Mouse (Mus musculus) MEL (cell line): ENCODE data around the gene Gm49394. TPM values are rescaled to one million over a fixed set of nuclear protein-coding genes. Genes with fewer than 3 reads are reported as not detected.

Experiments used
- DNase-seq: peaks from one replicate; pipeline ENCODE4 v3.0.0; 2011; ENCODE audit warnings: low read depth, low spot score
- H3K27ac ChIP-seq: 2 replicates; pipeline ENCODE4 v1.5.1; 2012; ENCODE audit warnings: low read depth, mild to moderate bottlenecking, control low read depth, low read length, moderate library complexity; ENCODE audit not compliant: control insufficient read depth
- H3K27me3 ChIP-seq, 2 experiments: fragments of 150-350 bp in 1 of 2; sonication (generic) in 1 of 2; 2 replicates each; pipeline ENCODE4 v1.6.1; 2012; ENCODE audit warnings: low read length in 2 of 2, mild to moderate bottlenecking in 2 of 2, improper control_type of control experiment in 1 of 2, moderate library complexity in 1 of 2; ENCODE audit not compliant: insufficient read depth in 2 of 2, control insufficient read depth in 1 of 2
- H3K36me3 ChIP-seq, 2 experiments: 2 replicates each; pipeline ENCODE4 v1.6.1; 2012 to 2014; ENCODE audit warnings: low read length in 2 of 2, improper control_type of control experiment in 1 of 2, inconsistent platforms in 1 of 2, mild to moderate bottlenecking in 1 of 2; ENCODE audit not compliant: insufficient read depth in 2 of 2, control insufficient read depth in 1 of 2
- H3K4me1 ChIP-seq, 2 experiments: fragments of 150-350 bp in 1 of 2; sonication (generic) in 1 of 2; 2 replicates each; pipeline ENCODE4 v1.6.1; 2012; ENCODE audit warnings: low read length in 2 of 2, improper control_type of control experiment in 1 of 2, mild to moderate bottlenecking in 1 of 2; ENCODE audit not compliant: insufficient read depth in 2 of 2, control insufficient read depth in 1 of 2
- H3K4me3 ChIP-seq, 2 experiments: fragments of 150-350 bp in 1 of 2; sonication (generic) in 1 of 2; 2 replicates each; pipeline ENCODE4 v1.5.1; 2012; ENCODE audit warnings: low read depth in 2 of 2, low read length in 2 of 2, mild to moderate bottlenecking in 2 of 2, moderate library complexity in 2 of 2, control low read depth in 1 of 2, improper control_type of control experiment in 1 of 2; ENCODE audit not compliant: control insufficient read depth in 1 of 2, insufficient read depth in 1 of 2
- H3K79me2 ChIP-seq: 2 replicates; pipeline ENCODE4 v1.6.1; 2012; ENCODE audit warnings: mild to moderate bottlenecking, low read length, moderate library complexity; ENCODE audit not compliant: control insufficient read depth, poor library complexity, insufficient read depth
- H3K9ac ChIP-seq: 2 replicates; pipeline ENCODE4 v1.6.1; 2012; ENCODE audit warnings: low read depth, mild to moderate bottlenecking, control low read depth, low read length, moderate library complexity; ENCODE audit not compliant: control insufficient read depth, poor library complexity, severe bottlenecking
- H3K9me3 ChIP-seq: fragments of 150-350 bp; sonication (generic); replicated peaks from 2 replicates; pipeline ENCODE4 v1.6.1; 2012; ENCODE audit warnings: mild to moderate bottlenecking, low read length, improper control_type of control experiment, moderate library complexity; ENCODE audit not compliant: insufficient read depth
- CHD2 ChIP-seq: IDR thresholded peaks from 2 replicates; pipeline ENCODE4 v1.6.1; 2011; ENCODE audit warnings: low read length, improper control_type of control experiment
- CTCF ChIP-seq, 3 experiments: IDR thresholded peaks in 2 of 3; conservative IDR thresholded peaks in 1 of 3; 2 replicates each; pipeline ENCODE4 v1.5.1; 2011 to 2012; ENCODE audit warnings: low read length in 3 of 3, low read depth in 2 of 3, mild to moderate bottlenecking in 2 of 3, improper control_type of control experiment in 1 of 3, inconsistent platforms in 1 of 3, mixed read lengths in 1 of 3, moderate library complexity in 1 of 3; ENCODE audit not compliant: control insufficient read depth in 1 of 3, insufficient read depth in 1 of 3, poor library complexity in 1 of 3, severe bottlenecking in 1 of 3
- E2F4 ChIP-seq: IDR thresholded peaks from 2 replicates; pipeline ENCODE4 v1.6.1; 2011; ENCODE audit warnings: low read depth, low read length, improper control_type of control experiment, borderline replicate concordance
- ELF1 ChIP-seq: IDR thresholded peaks from 2 replicates; pipeline ENCODE4 v1.6.1; 2014; ENCODE audit warnings: low read depth, mild to moderate bottlenecking, inconsistent platforms, low read length, improper control_type of control experiment, moderate library complexity
- EP300 ChIP-seq, 2 experiments: IDR thresholded peaks; 2 replicates each; pipeline ENCODE4 v1.6.1; 2011; ENCODE audit warnings: improper control_type of control experiment in 2 of 2, low read length in 2 of 2, low read depth in 1 of 2, mild to moderate bottlenecking in 1 of 2
- ETS1 ChIP-seq: IDR thresholded peaks from 2 replicates; pipeline ENCODE4 v1.6.1; 2012; ENCODE audit warnings: low read depth, mild to moderate bottlenecking, inconsistent platforms, low read length, improper control_type of control experiment, moderate library complexity
- JUND ChIP-seq: IDR thresholded peaks from 2 replicates; pipeline ENCODE4 v1.6.1; 2011; ENCODE audit warnings: low read depth, mild to moderate bottlenecking, improper control_type of control experiment, low read length
- MAFK ChIP-seq: IDR thresholded peaks from 2 replicates; pipeline ENCODE4 v1.6.1; 2011; ENCODE audit warnings: low read depth, mild to moderate bottlenecking, low read length, improper control_type of control experiment, borderline replicate concordance
- MAZ ChIP-seq: IDR thresholded peaks from 2 replicates; pipeline ENCODE4 v1.6.1; 2012; ENCODE audit warnings: low read depth, mild to moderate bottlenecking, inconsistent platforms, low read length, improper control_type of control experiment
- NELFE ChIP-seq: IDR thresholded peaks from 2 replicates; pipeline ENCODE4 v1.6.1; 2011; ENCODE audit warnings: low read depth, low read length, improper control_type of control experiment
- NRF1 ChIP-seq: IDR thresholded peaks from 2 replicates; pipeline ENCODE4 v1.6.1; 2014; ENCODE audit warnings: low read depth, mild to moderate bottlenecking, inconsistent platforms, low read length, improper control_type of control experiment, moderate library complexity; ENCODE audit not compliant: poor library complexity, insufficient read depth, severe bottlenecking
- POLR2A ChIP-seq, 2 experiments: IDR thresholded peaks; 2 replicates each; pipeline ENCODE4 v1.6.1; 2011 to 2012; ENCODE audit warnings: low read length in 2 of 2, mild to moderate bottlenecking in 2 of 2, control low read depth in 1 of 2, improper control_type of control experiment in 1 of 2, low read depth in 1 of 2, moderate library complexity in 1 of 2; ENCODE audit not compliant: control insufficient read depth in 1 of 2, insufficient read depth in 1 of 2, poor library complexity in 1 of 2
- POLR2AphosphoS2 ChIP-seq: IDR thresholded peaks from 2 replicates; pipeline ENCODE4 v1.6.1; 2011; ENCODE audit warnings: low read length, improper control_type of control experiment
- RAD21 ChIP-seq: IDR thresholded peaks from 2 replicates; pipeline ENCODE4 v1.6.1; 2011; ENCODE audit warnings: mild to moderate bottlenecking, low read depth, low read length, improper control_type of control experiment
- RCOR1 ChIP-seq: IDR thresholded peaks from 2 replicates; pipeline ENCODE4 v1.6.1; 2012; ENCODE audit warnings: low read depth, mild to moderate bottlenecking, inconsistent platforms, low read length, improper control_type of control experiment
- TAL1 ChIP-seq: IDR thresholded peaks from 2 replicates; pipeline ENCODE4 v1.6.1; 2012; ENCODE audit warnings: mild to moderate bottlenecking, inconsistent platforms, low read length, moderate library complexity, mixed read lengths
- TBP ChIP-seq: IDR thresholded peaks from 2 replicates; pipeline ENCODE4 v1.8.0; 2011; ENCODE audit warnings: low read depth, low read length, improper control_type of control experiment
- TCF12 ChIP-seq: IDR thresholded peaks from 2 replicates; pipeline ENCODE4 v1.6.1; 2014; ENCODE audit warnings: low read depth, mild to moderate bottlenecking, inconsistent platforms, low read length, improper control_type of control experiment, moderate library complexity
- UBTF ChIP-seq: IDR thresholded peaks from 2 replicates; pipeline ENCODE4 v1.6.1; 2012; ENCODE audit warnings: low read depth, mild to moderate bottlenecking, inconsistent platforms, low read length, improper control_type of control experiment, moderate library complexity, borderline replicate concordance; ENCODE audit not compliant: insufficient read depth
- USF1 ChIP-seq: IDR thresholded peaks from 2 replicates; pipeline ENCODE4 v1.6.1; 2014; ENCODE audit warnings: low read depth, mild to moderate bottlenecking, inconsistent platforms, low read length, improper control_type of control experiment, moderate library complexity
- USF2 ChIP-seq, 2 experiments: IDR thresholded peaks; 2 replicates each; pipeline ENCODE4 v1.6.1; 2011 to 2012; ENCODE audit warnings: improper control_type of control experiment in 2 of 2, low read length in 2 of 2, borderline replicate concordance in 1 of 2, inconsistent platforms in 1 of 2, low read depth in 1 of 2, mild to moderate bottlenecking in 1 of 2; ENCODE audit not compliant: insufficient read depth in 1 of 2
- ZC3H11A ChIP-seq: IDR thresholded peaks from 2 replicates; pipeline ENCODE4 v1.6.1; 2012; ENCODE audit warnings: low read depth, mild to moderate bottlenecking, inconsistent platforms, low read length, improper control_type of control experiment
- ZKSCAN1 ChIP-seq: IDR thresholded peaks from 2 replicates; pipeline ENCODE4 v1.6.1; 2012; ENCODE audit warnings: low read depth, mild to moderate bottlenecking, inconsistent platforms, low read length, improper control_type of control experiment, moderate library complexity
- ZNF384 ChIP-seq: IDR thresholded peaks from 2 replicates; pipeline ENCODE4 v1.6.1; 2012; ENCODE audit warnings: low read depth, mild to moderate bottlenecking, inconsistent platforms, low read length, improper control_type of control experiment
- polyA plus RNA-seq, 2 experiments: library from polyadenylated mRNA; stranded (reverse) in 1 of 2; unstranded in 1 of 2; fragments of >175 nt in 1 of 2; fragments of >200 nt in 1 of 2; gene quantifications; 2 replicates each; pipeline versions ENCODE4 v1.2.1 to v1.2.4; 2012; ENCODE audit warnings: low replicate concordance in 2 of 2, low read depth in 1 of 2; ENCODE audit not compliant: insufficient read length in 2 of 2, insufficient read depth in 1 of 2, missing spikeins in 1 of 2
- total RNA-seq: library from RNA; depleted of rRNA; stranded (reverse); fragments of 300-350 nt; gene quantifications from 2 replicates; pipeline ENCODE4 v1.2.3, GENCODE M21; 2012

The Gm49394 gene
- total and polyA plus RNA-seq, 3 experiments: not detected

- no peaks in the 10 kb centered on the region for H3K4me1 ChIP-seq
- no peak overlapping the region for H3K9ac ChIP-seq
- no peaks in the 10 kb centered on the region for H3K9me3 ChIP-seq
- no peak for TF ChIP-seq UBTF
- TF ChIP-seq RCOR1: no peak
- no peak for TF ChIP-seq E2F4
- TF ChIP-seq JUND: no peak
- TF ChIP-seq ZC3H11A: no peak
- TF ChIP-seq ETS1: no peak
- TF ChIP-seq USF2 (IDR thresholded peaks at IDR 0.05; ENCODE audit: borderline replicate concordance in 1 of 2, insufficient read depth in 1 of 2, low read depth in 1 of 2, low read length in 2 of 2): no peak
- no peak for TF ChIP-seq TAL1
- no peak for DNase-seq
- no peaks in the 10 kb centered on the region for H3K36me3 ChIP-seq
- H3K4me3 ChIP-seq: no peak overlapping the region
- H3K79me2 ChIP-seq: no peaks in the 10 kb centered on the region
- no peak overlapping the region for H3K27ac ChIP-seq
- no peaks in the 10 kb centered on the region for H3K27me3 ChIP-seq
These were observed 9.7 kb downstream of the Gm49394 start for GRCm38 (mm10) chr7:142659767-142660650.

GRCm38 (mm10) chr7:142659181-142659681 is 10.5 kb downstream of the Gm49394 start:
- Histone ChIP-seq H3K79me2 (no peaks in the 10 kb centered on the region), H3K27ac (no peak overlapping the region), H3K4me3 (no peak overlapping the region), H3K27me3 (no peaks in the 10 kb centered on the region), H3K9me3 (no peaks in the 10 kb centered on the region), H3K36me3 (no peaks in the 10 kb centered on the region), H3K9ac (no peak overlapping the region), H3K4me1 (no peaks in the 10 kb centered on the region)
- TF ChIP-seq CHD2 (no peak), USF1 (no peak), TCF12 (no peak), ZKSCAN1 (no peak), RAD21 (no peak), MAFK (no peak), NRF1 (no peak), TAL1 (no peak), ELF1 (no peak), POLR2A (IDR thresholded peaks at IDR 0.05; ENCODE audit: control insufficient read depth in 1 of 2, insufficient read depth in 1 of 2, low read depth in 1 of 2, low read length in 2 of 2, poor library complexity in 1 of 2) (no peak), TBP (no peak), CTCF (IDR thresholded peaks at IDR 0.05 in 2 of 3, conservative IDR thresholded peaks at IDR 0.05 in 1 of 3; ENCODE audit: control insufficient read depth in 1 of 3, insufficient read depth in 1 of 3, low read depth in 2 of 3, low read length in 3 of 3, poor library complexity in 1 of 3, severe bottlenecking in 1 of 3) (no peak), ZNF384 (no peak), ETS1 (no peak), POLR2AphosphoS2 (no peak), EP300 (IDR thresholded peaks at IDR 0.05; ENCODE audit: low read depth in 1 of 2, low read length in 2 of 2) (no peak), MAZ (no peak), NELFE (no peak)
- no peak for DNase-seq
